Mouse (Mus musculus) megakaryocyte, embryonic 14.5 days (primary cell): Measurements from ENCODE around the gene Chic2. TPM values are rescaled to one million over a fixed set of nuclear protein-coding genes. Genes with fewer than 3 reads are reported as not detected.

Source experiments
- H3K27me3 ChIP-seq: replicated peaks from 2 replicates; pipeline ENCODE3; 2012; ENCODE audit warnings: inconsistent platforms
- H3K36me3 ChIP-seq: replicated peaks from 2 replicates; pipeline ENCODE3; 2012; ENCODE audit warnings: low read length, inconsistent platforms, mixed read lengths
- H3K4me1 ChIP-seq: 2 replicates; pipeline ENCODE4 v1.6.1; 2012; ENCODE audit warnings: inconsistent platforms
- H3K4me3 ChIP-seq: replicated peaks from 2 replicates; pipeline ENCODE3; 2012; ENCODE audit warnings: moderate library complexity, mild to moderate bottlenecking, inconsistent platforms
- H3K9me3 ChIP-seq: 2 replicates; pipeline ENCODE4 v1.6.1; 2012; ENCODE audit warnings: inconsistent platforms
- FLI1 ChIP-seq: IDR thresholded peaks from 2 replicates; pipeline ENCODE4 v1.6.1; 2012; ENCODE audit warnings: low read length, inconsistent platforms, mixed read lengths
- GATA1 ChIP-seq: IDR thresholded peaks from 3 replicates; pipeline ENCODE4 v1.6.1; 2012; ENCODE audit warnings: mixed read lengths, low read length, inconsistent platforms, borderline replicate concordance
- polyA plus RNA-seq: library from polyadenylated mRNA; stranded (reverse); fragments of >175 nt; gene quantifications from 2 replicates; pipeline ENCODE4 v1.2.3, GENCODE M21; 2012; ENCODE audit warnings: low replicate concordance; ENCODE audit not compliant: insufficient read depth

Chic2 gene
- polyA plus RNA-seq, 1 experiment: 16.6 TPM

GRCm38 (mm10) chr5:75039307-75039706 lies 5.3 kb downstream of the Chic2 start:
- Histone ChIP-seq H3K27me3 (no peaks in the 10 kb centered on the region), H3K4me1 (peaks cover 34% of the 10 kb centered on the region), H3K36me3 (peaks cover 25% of the 10 kb centered on the region), H3K4me3 (no peak overlapping the region), H3K9me3 (no peaks in the 10 kb centered on the region)
- no peak for TF ChIP-seq FLI1
- TF ChIP-seq GATA1: no peak

GRCm38 (mm10) chr5:75035475-75035874 lies 9.1 kb downstream of the Chic2 start:
- Histone ChIP-seq H3K4me1 (peaks cover 38% of the 10 kb centered on the region), H3K9me3 (no peaks in the 10 kb centered on the region), H3K4me3 (no peak overlapping the region), H3K36me3 (peaks cover 35% of the 10 kb centered on the region), H3K27me3 (no peaks in the 10 kb centered on the region)
- TF ChIP-seq FLI1 (no peak), GATA1 (no peak)

GRCm38 (mm10) chr5:75014768-75015167 lies 29.8 kb downstream of the Chic2 start:
- Histone ChIP-seq H3K4me3 (no peak overlapping the region), H3K27me3 (no peaks in the 10 kb centered on the region), H3K4me1 (0 out of 2 replicates have a peak, but pooled peaks cover 3% of the 10 kb centered on the region), H3K36me3 (peaks cover 46% of the 10 kb centered on the region), H3K9me3 (no peaks in the 10 kb centered on the region)
- no peak for TF ChIP-seq GATA1
- no peak for TF ChIP-seq FLI1

- H3K36me3 ChIP-seq: peaks cover 46% of the 10 kb centered on the region
- H3K27me3 ChIP-seq: no peaks in the 10 kb centered on the region
- no peaks in the 10 kb centered on the region for H3K9me3 ChIP-seq
- 0 out of 2 replicates have a peak, but pooled peaks cover under 1% of the 10 kb centered on the region for H3K4me1 ChIP-seq
- no peak overlapping the region for H3K4me3 ChIP-seq
- TF ChIP-seq GATA1: no peak
- TF ChIP-seq FLI1: no peak
Observed at GRCm38 (mm10) chr5:75012771-75013421, 31.7 kb downstream of the Chic2 start.

GRCm38 (mm10) chr5:75011985-75012738 lies 32.4 kb downstream of the Chic2 start:
- peaks cover 52% of the 10 kb centered on the region for H3K36me3 ChIP-seq
- TF ChIP-seq GATA1: no peak
- TF ChIP-seq FLI1: no peak

GRCm38 (mm10) chr5:75004755-75005154 lies 39.8 kb downstream of the Chic2 start:
- H3K27me3 ChIP-seq: no peaks in the 10 kb centered on the region
- no peak overlapping the region for H3K4me3 ChIP-seq
- H3K9me3 ChIP-seq: no peaks in the 10 kb centered on the region
- H3K4me1 ChIP-seq: peaks cover 6% of the 10 kb centered on the region; the same call in 1 of the 2 replicates
- no peak for TF ChIP-seq FLI1
- TF ChIP-seq GATA1: no peak
- H3K36me3 ChIP-seq: peaks cover 76% of the 10 kb centered on the region

More at GRCm38 (mm10) chr5:75011985-75012738, 32.4 kb downstream of the Chic2 start:
- Histone ChIP-seq H3K4me1 (0 out of 2 replicates have a peak, but pooled peaks cover 3% of the 10 kb centered on the region), H3K4me3 (no peak overlapping the region), H3K27me3 (no peaks in the 10 kb centered on the region), H3K9me3 (no peaks in the 10 kb centered on the region)

GRCm38 (mm10) chr5:75002109-75002508 lies 42.5 kb downstream of the Chic2 start:
- no peaks in the 10 kb centered on the region for H3K27me3 ChIP-seq
- peaks cover 74% of the 10 kb centered on the region for H3K36me3 ChIP-seq
- no peak for TF ChIP-seq FLI1
- no peak for TF ChIP-seq GATA1
- H3K9me3 ChIP-seq: no peaks in the 10 kb centered on the region
- H3K4me3 ChIP-seq: no peak overlapping the region
- peaks cover 3% of the 10 kb centered on the region; the same call in 1 of the 2 replicates for H3K4me1 ChIP-seq

GRCm38 (mm10) chr5:74998716-74999512 lies 45.7 kb downstream of the Chic2 start:
- Histone ChIP-seq H3K27me3 (no peaks in the 10 kb centered on the region), H3K4me3 (no peak overlapping the region), H3K4me1 (peaks cover 8% of the 10 kb centered on the region), H3K36me3 (peaks cover 71% of the 10 kb centered on the region), H3K9me3 (peaks cover 7% of the 10 kb centered on the region)
- TF ChIP-seq GATA1 (no peak), FLI1 (no peak)

- TF ChIP-seq GATA1 (no peak), FLI1 (no peak)
Observed at GRCm38 (mm10) chr5:74994947-74995346, 49.6 kb downstream of the Chic2 start.

More at GRCm38 (mm10) chr5:74994947-74995346, 49.6 kb downstream of the Chic2 start:
- peaks cover 8% of the 10 kb centered on the region for H3K4me1 ChIP-seq
- no peaks in the 10 kb centered on the region for H3K27me3 ChIP-seq
- peaks cover 35% of the 10 kb centered on the region for H3K9me3 ChIP-seq
- peaks cover 46% of the 10 kb centered on the region for H3K36me3 ChIP-seq
- no peak overlapping the region for H3K4me3 ChIP-seq
